Mouse (Mus musculus): ENCODE measurements around the gene Hbq1a. TPM values are rescaled to one million over a fixed set of nuclear protein-coding genes. Genes with fewer than 3 reads are reported as not detected.

The Hbq1a gene
- polyA plus RNA-seq, 1 experiment from 2014 or later: 0.45 TPM

- no peak overlapping the region for H3K4me3 ChIP-seq (ENCODE audit: low read depth, low read length)
- ATAC-seq (ENCODE audit: insufficient read depth) (no peak), DNase-seq (no peak)
- no peaks in the 10 kb centered on the region for H3K4me1 ChIP-seq (ENCODE audit: insufficient read depth)
- H3K4me2 ChIP-seq: no peak overlapping the region
- no peak for TF ChIP-seq CTCF (IDR thresholded peaks at IDR 0.05; ENCODE audit: low read depth)
- no peak overlapping the region for H3K9ac ChIP-seq
- peaks cover 21% of the 10 kb centered on the region for H3K36me3 ChIP-seq (ENCODE audit: insufficient read depth)
- no peaks in the 10 kb centered on the region for H3K9me3 ChIP-seq (ENCODE audit: low read depth, low read length)
- H3K27me3 ChIP-seq (ENCODE audit: insufficient read depth, low read length): no peaks in the 10 kb centered on the region
- 89% methylated on average over 3 of the region's 3 CpGs for WGBS
- no peak overlapping the region; the same call in 1 of the 2 replicates for H3K27ac ChIP-seq (ENCODE audit: low read depth)
These were observed 34.6 kb upstream of the Hbq1a start for GRCm38 (mm10) chr11:32265117-32265738.

DNA sequence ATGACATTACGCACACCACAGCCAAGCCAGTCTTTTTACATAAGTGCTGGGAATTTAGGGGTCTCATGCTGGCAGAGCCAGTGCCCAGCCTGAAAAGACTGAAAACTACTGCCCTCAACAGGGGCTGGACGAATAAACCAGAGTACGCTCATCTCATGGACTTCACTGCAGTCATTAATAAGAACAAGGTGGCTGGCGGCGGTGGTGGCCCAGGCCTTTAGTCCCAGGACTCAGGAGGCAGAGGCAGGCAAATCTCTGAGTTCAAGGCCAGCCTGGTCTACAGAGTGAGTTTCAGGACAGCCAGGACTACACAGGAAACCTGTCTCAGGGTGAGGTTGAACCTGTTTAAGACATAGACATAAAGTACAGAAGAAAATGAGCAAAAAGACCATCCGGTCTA, 33.7 kb upstream of the Hbq1a start:
- TF ChIP-seq CTCF (IDR thresholded peaks at IDR 0.05; ENCODE audit: low read depth): no peak
- H3K9me3 ChIP-seq (ENCODE audit: low read depth, low read length): no peaks in the 10 kb centered on the region
- H3K27me3 ChIP-seq (ENCODE audit: insufficient read depth, low read length): no peaks in the 10 kb centered on the region
- peak overlapping the region; percentile 47; the same call in 1 of the 2 replicates for H3K27ac ChIP-seq (ENCODE audit: low read depth)
- no peak for ATAC-seq (ENCODE audit: insufficient read depth)
- H3K36me3 ChIP-seq (ENCODE audit: insufficient read depth): peaks cover 12% of the 10 kb centered on the region; the same call in 1 of the 2 replicates
- H3K4me2 ChIP-seq: peak overlapping the region; percentile 21; the same call in 1 of the 2 replicates
- H3K4me3 ChIP-seq (ENCODE audit: low read depth, low read length): no peak overlapping the region
- WGBS: 89% methylated on average over 6 of the region's 6 CpGs
- no peak for DNase-seq
- H3K9ac ChIP-seq: 0 out of 2 replicates have a peak overlapping the region, but pooled peaks have one; percentile 14
- H3K4me1 ChIP-seq (ENCODE audit: insufficient read depth): no peaks in the 10 kb centered on the region

- H3K36me3 ChIP-seq (ENCODE audit: insufficient read depth): peaks cover 8% of the 10 kb centered on the region; the same call in 1 of the 2 replicates
- no peaks in the 10 kb centered on the region for H3K9me3 ChIP-seq (ENCODE audit: low read depth, low read length)
- H3K9ac ChIP-seq: peak overlapping the region; percentile 95
- H3K4me2 ChIP-seq: peak overlapping the region; percentile 76
- no peak for TF ChIP-seq CTCF (IDR thresholded peaks at IDR 0.05; ENCODE audit: low read depth)
- peak; percentile 31 for DNase-seq
- no peak for ATAC-seq (ENCODE audit: insufficient read depth)
- 18% methylated on average over 6 of the region's 6 CpGs for WGBS
- peak overlapping the region; percentile 86 for H3K4me3 ChIP-seq (ENCODE audit: low read depth, low read length)
- no peaks in the 10 kb centered on the region for H3K27me3 ChIP-seq (ENCODE audit: insufficient read depth, low read length)
- H3K27ac ChIP-seq (ENCODE audit: low read depth): peak overlapping the region; percentile 97
- no peaks in the 10 kb centered on the region for H3K4me1 ChIP-seq (ENCODE audit: insufficient read depth)
These were observed 33.1 kb upstream of the Hbq1a start for GRCm38 (mm10) chr11:32266776-32267175.

GRCm38 (mm10) chr11:32267188-32267884, 32.5 kb upstream of the Hbq1a start, which contains the start of gene Nprl3:
TSS of gene Nprl3 (minus strand) at chr11:32267707.
- under 1% methylated on average over 54 of the region's 54 CpGs for WGBS
- Histone ChIP-seq H3K27me3 (ENCODE audit: insufficient read depth, low read length) (no peaks in the 10 kb centered on the region), H3K36me3 (ENCODE audit: insufficient read depth) (0 out of 2 replicates have a peak, but pooled peaks cover 3% of the 10 kb centered on the region), H3K4me1 (ENCODE audit: insufficient read depth) (no peaks in the 10 kb centered on the region), H3K27ac (ENCODE audit: low read depth) (peak within 1 kb of the TSS; percentile 97), H3K4me2 (peak within 1 kb of the TSS; percentile 76), H3K9ac (peak within 1 kb of the TSS; percentile 95), H3K9me3 (ENCODE audit: low read depth, low read length) (no peaks in the 10 kb centered on the region), H3K4me3 (ENCODE audit: low read depth, low read length) (peak within 1 kb of the TSS; percentile 86)
- ATAC-seq (ENCODE audit: insufficient read depth): peak; percentile 99
- TF ChIP-seq CTCF (IDR thresholded peaks at IDR 0.05; ENCODE audit: low read depth): no peak
- DNase-seq: peak; percentile 99

DNA sequence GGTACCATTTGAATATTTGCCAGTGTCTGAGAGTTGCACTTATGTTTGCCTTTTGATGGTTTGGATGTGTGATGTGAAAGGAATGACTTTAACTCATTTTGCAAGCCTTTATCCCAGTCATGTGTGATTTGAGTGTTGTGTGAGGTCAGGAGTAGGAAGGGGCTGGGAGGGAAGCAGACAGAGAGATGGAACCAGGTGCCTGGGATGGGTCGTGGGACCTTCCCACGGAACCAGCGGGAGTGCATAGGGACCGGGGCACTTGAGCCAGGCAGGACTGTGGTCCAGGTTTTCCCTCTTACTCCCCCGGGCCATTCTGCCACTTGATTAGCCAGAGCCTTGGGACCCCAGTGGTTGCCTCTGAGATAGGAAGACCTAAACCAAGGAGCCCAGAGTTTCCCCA, 31.9 kb upstream of the Hbq1a start:
- H3K27ac ChIP-seq (ENCODE audit: low read depth): peak overlapping the region; percentile 97
- peak; percentile 19 for DNase-seq
- 0 out of 2 replicates have a peak, but pooled peaks cover 1% of the 10 kb centered on the region for H3K36me3 ChIP-seq (ENCODE audit: insufficient read depth)
- no peaks in the 10 kb centered on the region for H3K27me3 ChIP-seq (ENCODE audit: insufficient read depth, low read length)
- no peaks in the 10 kb centered on the region for H3K4me1 ChIP-seq (ENCODE audit: insufficient read depth)
- TF ChIP-seq CTCF (IDR thresholded peaks at IDR 0.05; ENCODE audit: low read depth): no peak
- no peaks in the 10 kb centered on the region for H3K9me3 ChIP-seq (ENCODE audit: low read depth, low read length)
- peak overlapping the region; percentile 76 for H3K4me2 ChIP-seq
- peak overlapping the region; percentile 86 for H3K4me3 ChIP-seq (ENCODE audit: low read depth, low read length)
- 24% methylated on average over 5 of the region's 5 CpGs for WGBS
- H3K9ac ChIP-seq: peak overlapping the region; percentile 95
- ATAC-seq (ENCODE audit: insufficient read depth): peak; percentile 42; the same call in 1 of the 2 replicates

GRCm38 (mm10) chr11:32268952-32269351, 30.9 kb upstream of the Hbq1a start:
- no peak for ATAC-seq (ENCODE audit: insufficient read depth)
- Histone ChIP-seq H3K4me3 (ENCODE audit: low read depth, low read length) (no peak overlapping the region), H3K9ac (no peak overlapping the region), H3K27me3 (ENCODE audit: insufficient read depth, low read length) (no peaks in the 10 kb centered on the region), H3K4me2 (no peak overlapping the region), H3K9me3 (ENCODE audit: low read depth, low read length) (no peaks in the 10 kb centered on the region), H3K4me1 (ENCODE audit: insufficient read depth) (no peaks in the 10 kb centered on the region), H3K27ac (ENCODE audit: low read depth) (no peak overlapping the region; the same call in 1 of the 2 replicates), H3K36me3 (ENCODE audit: insufficient read depth) (no peaks in the 10 kb centered on the region)
- WGBS: 76% methylated on average over 5 of the region's 5 CpGs
- no peak for DNase-seq
- TF ChIP-seq CTCF (IDR thresholded peaks at IDR 0.05; ENCODE audit: low read depth): no peak

- no peak overlapping the region for H3K27ac ChIP-seq (ENCODE audit: low read depth)
- no peaks in the 10 kb centered on the region for H3K4me1 ChIP-seq (ENCODE audit: insufficient read depth)
- no peak overlapping the region for H3K4me2 ChIP-seq
- H3K36me3 ChIP-seq (ENCODE audit: insufficient read depth): no peaks in the 10 kb centered on the region
- no peak overlapping the region for H3K4me3 ChIP-seq (ENCODE audit: low read depth, low read length)
- no peak overlapping the region for H3K9ac ChIP-seq
- no peaks in the 10 kb centered on the region for H3K9me3 ChIP-seq (ENCODE audit: low read depth, low read length)
- TF ChIP-seq CTCF (IDR thresholded peaks at IDR 0.05; ENCODE audit: low read depth): no peak
- ATAC-seq (ENCODE audit: insufficient read depth) (no peak), DNase-seq (no peak)
- 35% methylated on average over 4 of the region's 4 CpGs for WGBS
- no peaks in the 10 kb centered on the region for H3K27me3 ChIP-seq (ENCODE audit: insufficient read depth, low read length)
These were observed 28.7 kb upstream of the Hbq1a start for GRCm38 (mm10) chr11:32271178-32271577.

Measured in lung, embryonic 14.5 days (tissue).